Comparison of ENCODE assay signal across 9 mouse cellular contexts in the genomic region with DNA sequence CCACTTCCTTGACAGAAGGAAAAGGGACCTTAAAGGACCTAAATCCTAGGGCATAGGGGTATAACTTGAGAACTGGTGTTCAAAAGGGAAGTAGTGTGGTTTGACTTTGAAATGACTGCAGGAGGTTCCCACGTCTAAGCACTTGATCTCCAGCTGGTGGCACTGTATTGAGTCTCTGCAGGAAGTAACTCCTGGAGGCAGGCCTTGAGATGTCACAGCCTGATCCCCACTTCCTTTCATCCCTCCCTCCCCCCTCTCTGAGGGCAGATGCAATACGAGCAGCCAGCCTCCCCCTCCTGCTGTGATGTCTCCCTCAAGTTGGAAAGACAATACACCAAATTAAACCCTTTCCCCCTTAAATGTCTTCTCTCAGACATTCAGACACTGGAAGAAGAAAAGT. TPM values are rescaled to one million over a fixed set of nuclear protein-coding genes. Genes with fewer than 3 reads are reported as not detected.
A peak's percentile ranks its signal among the peaks of the same experiment; 100 is the strongest.
DNase-seq lines count a peak whose midpoint lies in the region; ATAC-seq and TF ChIP-seq lines count a peak whose summit lies in the region.
"Had no signal": no experiment of that assay in that cellular context is flagged by ENCODE, and none has a peak within 500 bp of the region (broad histone marks: within the 10 kb centered on the region; RNA-seq: fewer than 3 reads in every experiment).

No protein-coding gene starts in this region.

- no peaks in the 10 kb centered on the region for H3K9me3 ChIP-seq in liver, embryonic 14.5 days (ENCODE audit: control insufficient read depth, low read length)
- H3K9me3 ChIP-seq: hindbrain, embryonic 15.5 days had no signal

- H3K4me3 ChIP-seq in gastrocnemius, adult 2 months: no peak overlapping the region
- H3K4me3 ChIP-seq in liver, embryonic 14.5 days (ENCODE audit: insufficient read depth in 1 of 2, low read depth in 2 of 2, low read length in 2 of 2): no peak overlapping the region
- H3K4me3 ChIP-seq: hindbrain, embryonic 15.5 days had no signal

- 4% methylated on average over 2 of the region's 2 CpGs for WGBS in liver, embryonic 14.5 days (ENCODE audit: insufficient replicate concordance)

- intact Hi-C loops in gastrocnemius, adult 2 months (cut with DNase I): no loop called here
- intact Hi-C loops in heart, postnatal 36 days (cut with DNase I): no loop called here

- no peak for DNase-seq in gastrocnemius, adult 2 months
- DNase-seq in gastrocnemius, adult 18-20 months (ENCODE audit: low spot score): no peak
- DNase-seq in adrenal gland, postnatal 10 days: peak; percentile 65
- peak; percentile 14 to 16 for DNase-seq in heart, postnatal 36 days
- DNase-seq in liver, embryonic 14.5 days (ENCODE audit: low read depth in 3 of 3, low spot score in 3 of 3): peak in 1 of 3 experiments; percentile 29
- DNase-seq in spleen, adult 18-20 months: peak; percentile 43 to 50
- no peak for DNase-seq in cerebellum, adult 8-10 months
- DNase-seq in ovary, postnatal 10 days (ENCODE audit: low spot score): no peak

- ATAC-seq in liver, embryonic 14.5 days (ENCODE audit: insufficient read depth): peak; percentile 65

- no peak overlapping the region for H3K27ac ChIP-seq in gastrocnemius, adult 2 months
- H3K27ac ChIP-seq in liver, embryonic 14.5 days: no peak overlapping the region
- H3K27ac ChIP-seq: hindbrain, embryonic 15.5 days had no signal

- H3K4me2 ChIP-seq in liver, embryonic 14.5 days (ENCODE audit: low read depth): peak overlapping the region; percentile 32; the same call in 1 of the 2 replicates
- H3K4me2 ChIP-seq: hindbrain, embryonic 15.5 days had no signal

- H3K27me3 ChIP-seq in liver, embryonic 14.5 days (ENCODE audit: control insufficient read depth, insufficient read depth, low read length): no peaks in the 10 kb centered on the region
- H3K27me3 ChIP-seq: hindbrain, embryonic 15.5 days had no signal

- peak; percentile 10; the same call in 1 of the 2 replicates for TF ChIP-seq CTCF in gastrocnemius, adult 2 months (IDR thresholded peaks at IDR 0.05)
- peak; percentile 49 for TF ChIP-seq CTCF in liver, embryonic 14.5 days (IDR thresholded peaks at IDR 0.05; ENCODE audit: low read depth)

- TF ChIP-seq EP300 in liver, embryonic 14.5 days (IDR thresholded peaks at IDR 0.05; ENCODE audit: low read depth): no peak

- peaks cover 3 to 16% of the 10 kb centered on the region in 2 experiments for H3K4me1 ChIP-seq in liver, embryonic 14.5 days (replicated peaks; ENCODE audit: control insufficient read depth in 2 of 2, insufficient read depth in 2 of 2, low read length in 1 of 2)
- H3K4me1 ChIP-seq: hindbrain, embryonic 15.5 days had no signal

- no peaks in the 10 kb centered on the region for H3K36me3 ChIP-seq in liver, embryonic 14.5 days (replicated peaks; ENCODE audit: control insufficient read depth, insufficient read depth, low read depth)
- H3K36me3 ChIP-seq: hindbrain, embryonic 15.5 days had no signal

- no peak overlapping the region for H3K9ac ChIP-seq in liver, embryonic 14.5 days (replicated peaks)
- H3K9ac ChIP-seq: hindbrain, embryonic 15.5 days had no signal

RNA-seq across cellular contexts. Expression of a gene that starts 14.6 kb away (rescaled TPM):
- 10 to 100 TPM in 1 of 2 experiments, 1 to 10 TPM in 1; 6.9 to 11.9 TPM for total RNA-seq in gastrocnemius, adult 2 months (2021)
- total RNA-seq in gastrocnemius, adult 18-20 months (2021): 1 to 10 TPM; 6.1 to 6.8 TPM
- total RNA-seq in adrenal gland, postnatal 10 days (2021): 10 to 100 TPM; 19.5 to 34.9 TPM
- 10 to 100 TPM; 14.6 to 16.9 TPM for total RNA-seq in heart, postnatal 36 days (2021)
- polyA plus RNA-seq in liver, embryonic 14.5 days (2012; rRNA removed): 12.2 and 16.5 TPM in 2 replicates
- polyA plus RNA-seq in liver, embryonic 14.5 days (2014; fragmentation: Nextera tagmentation; extraction: Ambion mirVana): 14.1 and 14.4 TPM in 2 replicates

RNA-seq across cellular contexts. Expression of a gene that starts 52.5 kb away (rescaled TPM):
- total RNA-seq in gastrocnemius, adult 2 months (2021): 10 to 100 TPM; 15.1 to 21.7 TPM
- total RNA-seq in gastrocnemius, adult 18-20 months (2021): 10 to 100 TPM; 16.4 to 16.6 TPM
- 10 to 100 TPM; 79.6 to 81.5 TPM for total RNA-seq in adrenal gland, postnatal 10 days (2021)
- 10 to 100 TPM; 23.8 to 26.9 TPM for total RNA-seq in heart, postnatal 36 days (2021)
- polyA plus RNA-seq in liver, embryonic 14.5 days (2012; rRNA removed): 9.8 and 12.1 TPM in 2 replicates
- polyA plus RNA-seq in liver, embryonic 14.5 days (2014; fragmentation: Nextera tagmentation; extraction: Ambion mirVana): 7.5 and 10.7 TPM in 2 replicates

Comparison
In these comparisons a context has a peak if more than half of its experiments do, and no peak if none do; other contexts are left out.
1. DNase-seq: peak in adrenal gland, postnatal 10 days (single experiment), heart, postnatal 36 days (2 of 2) and spleen, adult 18-20 months (2 of 2); none in gastrocnemius, adult 2 months (single experiment), gastrocnemius, adult 18-20 months (single experiment), cerebellum, adult 8-10 months (single experiment) and ovary, postnatal 10 days (single experiment).